Mouse (Mus musculus) thymus, adult 2 months (tissue): ENCODE data around the gene Ppm1n.

Experiments used
- CTCF ChIP-seq: fragments of 200-500 bp; IDR thresholded peaks from 2 replicates; pipeline ENCODE4 v1.5.1; 2012; ENCODE audit warnings: mild to moderate bottlenecking, control low read depth, low read length, moderate library complexity, borderline replicate concordance; ENCODE audit not compliant: control insufficient read depth, poor library complexity, insufficient read depth; ENCODE audit errors: extremely low read depth
- POLR2A ChIP-seq: fragments of 200-500 bp; IDR thresholded peaks from 2 replicates; pipeline ENCODE4 v1.6.1; 2012; ENCODE audit warnings: mild to moderate bottlenecking, low read length, control low read depth, moderate library complexity; ENCODE audit not compliant: control insufficient read depth, poor library complexity, insufficient read depth; ENCODE audit errors: extremely low read depth

DNA sequence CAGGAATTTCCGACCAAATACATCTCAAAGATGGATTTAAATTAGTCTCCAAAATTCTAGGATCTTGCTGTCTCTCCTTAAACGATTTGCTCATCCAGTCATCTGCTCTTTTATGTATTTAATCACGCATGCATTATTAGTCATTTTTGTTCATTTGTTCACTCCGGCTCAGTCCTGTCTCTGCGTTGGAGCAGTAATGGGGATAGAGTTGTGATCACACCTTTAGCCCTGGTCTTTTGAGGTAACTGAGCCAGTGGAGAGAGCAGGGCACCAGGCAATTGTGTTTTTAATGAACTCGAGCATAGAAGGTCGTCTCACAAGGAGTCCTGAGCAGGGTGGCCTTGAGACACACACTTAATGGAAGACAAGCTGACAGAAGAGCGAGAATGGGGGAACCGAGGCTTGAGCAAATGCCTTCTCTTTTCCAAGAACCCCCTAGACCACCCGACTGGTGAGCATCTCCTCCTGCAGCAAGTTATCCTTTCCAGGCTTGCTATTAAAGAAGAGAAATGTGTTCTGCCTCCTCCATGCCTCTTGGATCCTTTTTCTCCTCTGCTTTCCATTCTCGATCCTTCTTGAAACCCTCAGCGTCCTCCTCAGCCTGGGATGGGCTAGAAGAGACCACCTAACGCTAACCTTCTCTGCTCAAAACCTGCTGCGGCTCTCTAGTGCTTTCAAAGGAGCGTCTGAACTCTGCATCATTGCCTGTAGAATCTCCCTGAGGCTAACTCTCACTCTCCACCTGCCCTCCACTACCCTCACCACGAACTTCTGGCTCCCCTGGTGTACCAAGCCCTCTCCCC lies 21.8 kb upstream of the Ppm1n start:
- TF ChIP-seq CTCF (no peak), POLR2A (no peak)
